Mouse (Mus musculus) myocyte (in vitro differentiated cells): Measurements from ENCODE around the gene Gpr61. TPM values are rescaled to one million over a fixed set of nuclear protein-coding genes. Genes with fewer than 3 reads are reported as not detected.

ENCODE experiments used
- H3K27me3 ChIP-seq: one replicate; pipeline ENCODE4 v1.6.1; 2011; ENCODE audit not compliant: control insufficient read depth, insufficient read depth, insufficient read length
- H3K36me3 ChIP-seq: one replicate; pipeline ENCODE4 v1.6.1; 2011; ENCODE audit not compliant: control insufficient read depth, insufficient read depth
- H3K4me2 ChIP-seq: one replicate; pipeline ENCODE4 v1.6.1; 2011; ENCODE audit warnings: low read depth, control low read depth
- H3K4me3 ChIP-seq: one replicate; pipeline ENCODE4 v1.5.1; 2011; ENCODE audit warnings: mild to moderate bottlenecking, control low read depth, moderate library complexity
- H3K79me2 ChIP-seq: one replicate; pipeline ENCODE4 v1.6.1; 2011; ENCODE audit not compliant: control insufficient read depth, insufficient read depth
- H3ac ChIP-seq: one replicate; pipeline ENCODE4 v1.6.1; 2011; ENCODE audit not compliant: control insufficient read depth, insufficient read length
- CEBPB ChIP-seq: IDR thresholded peaks from 2 replicates; pipeline ENCODE4 v1.6.1; 2011; ENCODE audit warnings: mild to moderate bottlenecking, moderate library complexity; ENCODE audit not compliant: poor library complexity, insufficient read depth, severe bottlenecking
- E2F4 ChIP-seq: IDR thresholded peaks from one replicate; pipeline ENCODE4 v1.6.1; 2011; ENCODE audit warnings: mild to moderate bottlenecking, control low read depth, moderate library complexity; ENCODE audit not compliant: insufficient read depth
- MAX ChIP-seq: IDR thresholded peaks from one replicate; pipeline ENCODE4 v1.6.1; 2011; ENCODE audit warnings: low read depth, mild to moderate bottlenecking, control low read depth
- MYOD1 ChIP-seq, 3 experiments: IDR thresholded peaks; one replicate each; pipeline ENCODE4 v1.6.1; 2011; ENCODE audit warnings: control low read depth in 2 of 3, low read depth in 2 of 3, mild to moderate bottlenecking in 2 of 3, moderate library complexity in 1 of 3; ENCODE audit not compliant: insufficient read length in 2 of 3, control insufficient read depth in 1 of 3
- MYOG ChIP-seq, 3 experiments: IDR thresholded peaks; one replicate each; pipeline ENCODE4 v1.6.1; 2011; ENCODE audit warnings: control low read depth in 2 of 3, low read depth in 2 of 3, mild to moderate bottlenecking in 2 of 3; ENCODE audit not compliant: insufficient read length in 2 of 3, control insufficient read depth in 1 of 3, insufficient read depth in 1 of 3
- POLR2A ChIP-seq: IDR thresholded peaks from one replicate; pipeline ENCODE4 v1.6.1; 2011; ENCODE audit warnings: low read depth, mild to moderate bottlenecking, control low read depth, moderate library complexity; ENCODE audit not compliant: insufficient read length
- POLR2AphosphoS2 ChIP-seq: IDR thresholded peaks from one replicate; pipeline ENCODE4 v1.6.1; 2011; ENCODE audit warnings: low read depth, control low read depth; ENCODE audit not compliant: insufficient read length
- REST ChIP-seq: IDR thresholded peaks from one replicate; pipeline ENCODE4 v1.6.1; 2011; ENCODE audit warnings: mild to moderate bottlenecking, control low read depth, moderate library complexity; ENCODE audit not compliant: insufficient read depth, insufficient read length
- SRF ChIP-seq: IDR thresholded peaks from one replicate; pipeline ENCODE4 v1.6.1; 2011; ENCODE audit warnings: low read depth; ENCODE audit not compliant: control insufficient read depth, insufficient read length
- TCF12 ChIP-seq: IDR thresholded peaks from one replicate; pipeline ENCODE4 v1.6.1; 2011; ENCODE audit warnings: mild to moderate bottlenecking, control low read depth; ENCODE audit not compliant: poor library complexity, insufficient read depth, severe bottlenecking
- TCF3 ChIP-seq: IDR thresholded peaks from one replicate; pipeline ENCODE4 v1.6.1; 2011; ENCODE audit warnings: low read depth, control low read depth; ENCODE audit not compliant: insufficient read length
- USF1 ChIP-seq: IDR thresholded peaks from one replicate; pipeline ENCODE4 v1.6.1; 2011; ENCODE audit warnings: low read depth, mild to moderate bottlenecking, control low read depth, moderate library complexity
- polyA plus RNA-seq: library from polyadenylated mRNA; unstranded; fragments of >200 nt; fragmentation: generic; extraction: Trizol; gene quantifications from one replicate; pipeline ENCODE4 v1.2.1, GENCODE M21; 2012; ENCODE audit warnings: missing spikeins

Gpr61 gene
- 0.06 TPM for polyA plus RNA-seq

DNA sequence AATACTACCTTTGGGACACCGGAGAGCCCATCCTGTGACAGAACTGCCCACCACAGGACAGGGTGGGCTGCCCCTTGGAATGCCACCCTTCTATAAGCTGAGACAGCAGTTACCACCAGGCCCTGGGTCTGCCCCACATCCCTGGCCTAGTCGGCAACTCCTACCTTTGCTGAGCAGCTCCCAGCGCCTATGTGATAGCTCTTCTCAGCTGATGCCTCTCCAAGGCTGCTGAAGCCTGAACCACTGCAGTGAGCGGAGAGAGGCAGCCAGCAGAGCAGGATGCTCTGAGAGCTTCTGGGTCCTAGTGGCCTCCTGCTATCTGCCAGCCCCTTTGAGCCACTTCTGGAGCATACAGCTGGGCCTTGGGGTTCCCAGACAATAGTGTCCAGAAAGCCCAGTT, at the start of gene Gpr61:
Gene Gpr61 (minus strand): TSS at position 227 of the 400 bp plus-strand sequence.
- no peaks in the 10 kb centered on the region for H3K79me2 ChIP-seq
- no peak within 1 kb of the TSS for H3K4me3 ChIP-seq
- no peak within 1 kb of the TSS for H3ac ChIP-seq
- no peak within 1 kb of the TSS for H3K4me2 ChIP-seq
- H3K27me3 ChIP-seq = peaks cover 20% of the 10 kb centered on the region
- TF ChIP-seq REST = no peak
- TF ChIP-seq E2F4 = no peak
- no peak for TF ChIP-seq POLR2AphosphoS2
- no peak for TF ChIP-seq USF1
- no peak for TF ChIP-seq TCF3
- TF ChIP-seq POLR2A = no peak
- no peak for TF ChIP-seq MYOD1 (IDR thresholded peaks at IDR 0.05; ENCODE audit: control insufficient read depth in 1 of 3, insufficient read length in 2 of 3, low read depth in 2 of 3)
- no peak for TF ChIP-seq CEBPB
- no peak for TF ChIP-seq TCF12
- no peaks in the 10 kb centered on the region for H3K36me3 ChIP-seq

GRCm38 (mm10) chr3:108204470-108204869, 49.8 kb upstream of the Gpr61 start:
- H3K27me3 ChIP-seq = no peaks in the 10 kb centered on the region
- no peak overlapping the region for H3K4me3 ChIP-seq
- H3K36me3 ChIP-seq = peaks cover 11% of the 10 kb centered on the region
- TF ChIP-seq CEBPB = no peak
- TF ChIP-seq USF1 = no peak
- no peak for TF ChIP-seq TCF12
- no peak for TF ChIP-seq MYOG (IDR thresholded peaks at IDR 0.05; ENCODE audit: control insufficient read depth in 1 of 3, insufficient read depth in 1 of 3, insufficient read length in 2 of 3, low read depth in 2 of 3)
- TF ChIP-seq POLR2AphosphoS2 = no peak
- TF ChIP-seq SRF = no peak
- H3K4me2 ChIP-seq = no peak overlapping the region
- H3ac ChIP-seq = no peak overlapping the region
- peaks cover under 1% of the 10 kb centered on the region for H3K79me2 ChIP-seq

GRCm38 (mm10) chr3:108203621-108204325, 49.1 kb upstream of the Gpr61 start:
- no peak overlapping the region for H3K4me2 ChIP-seq
- no peak for TF ChIP-seq POLR2A
- TF ChIP-seq USF1 = no peak
- TF ChIP-seq MAX = no peak
- no peak for TF ChIP-seq TCF12
- no peak for TF ChIP-seq MYOD1 (IDR thresholded peaks at IDR 0.05; ENCODE audit: control insufficient read depth in 1 of 3, insufficient read length in 2 of 3, low read depth in 2 of 3)
- no peak for TF ChIP-seq POLR2AphosphoS2
- TF ChIP-seq E2F4 = no peak
- TF ChIP-seq MYOG (IDR thresholded peaks at IDR 0.05; ENCODE audit: control insufficient read depth in 1 of 3, insufficient read depth in 1 of 3, insufficient read length in 2 of 3, low read depth in 2 of 3) = no peak
- TF ChIP-seq REST = no peak
- no peak for TF ChIP-seq TCF3
- TF ChIP-seq CEBPB = no peak
- no peak for TF ChIP-seq SRF
- no peak overlapping the region for H3K4me3 ChIP-seq
- H3K79me2 ChIP-seq = no peaks in the 10 kb centered on the region
- H3ac ChIP-seq = no peak overlapping the region
- H3K27me3 ChIP-seq = no peaks in the 10 kb centered on the region
- peaks cover 11% of the 10 kb centered on the region for H3K36me3 ChIP-seq

- Histone ChIP-seq H3ac (no peak overlapping the region), H3K36me3 (peaks cover 11% of the 10 kb centered on the region), H3K4me2 (no peak overlapping the region), H3K4me3 (no peak overlapping the region), H3K79me2 (no peaks in the 10 kb centered on the region), H3K27me3 (no peaks in the 10 kb centered on the region)
- TF ChIP-seq USF1 (no peak), MYOD1 (IDR thresholded peaks at IDR 0.05; ENCODE audit: control insufficient read depth in 1 of 3, insufficient read length in 2 of 3, low read depth in 2 of 3) (no peak), SRF (no peak), POLR2AphosphoS2 (no peak), CEBPB (no peak), MYOG (IDR thresholded peaks at IDR 0.05; ENCODE audit: control insufficient read depth in 1 of 3, insufficient read depth in 1 of 3, insufficient read length in 2 of 3, low read depth in 2 of 3) (no peak), MAX (no peak), TCF12 (no peak), REST (no peak), POLR2A (no peak), TCF3 (no peak), E2F4 (no peak)
These were observed 48.5 kb upstream of the Gpr61 start for GRCm38 (mm10) chr3:108203212-108203611.

DNA sequence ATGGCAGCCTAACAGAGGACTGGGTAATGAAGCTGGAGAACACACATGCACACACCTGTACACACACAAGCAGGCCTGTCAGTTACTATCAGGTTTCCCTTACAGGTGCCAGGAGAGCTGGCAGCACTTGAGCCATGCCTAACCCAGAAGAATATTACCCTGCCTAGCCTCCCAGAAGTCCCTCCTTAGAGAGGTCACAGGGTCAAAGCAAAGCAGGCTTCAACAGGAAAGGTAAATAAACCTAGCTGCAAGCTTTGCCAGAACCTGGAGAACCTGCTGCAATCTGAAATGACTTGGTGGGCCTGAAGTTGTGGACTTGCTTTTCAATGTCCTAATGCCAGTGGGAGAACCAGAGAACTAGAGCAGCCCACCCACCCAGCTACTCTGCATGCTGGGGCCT, 47.8 kb upstream of the Gpr61 start:
- Histone ChIP-seq H3K4me3 (no peak overlapping the region), H3K4me2 (no peak overlapping the region), H3ac (no peak overlapping the region), H3K36me3 (peaks cover 11% of the 10 kb centered on the region), H3K27me3 (no peaks in the 10 kb centered on the region), H3K79me2 (no peaks in the 10 kb centered on the region)
- TF ChIP-seq TCF3 = no peak
- TF ChIP-seq REST = no peak
- TF ChIP-seq MYOD1 (IDR thresholded peaks at IDR 0.05; ENCODE audit: control insufficient read depth in 1 of 3, insufficient read length in 2 of 3, low read depth in 2 of 3) = no peak
- TF ChIP-seq USF1 = no peak
- no peak for TF ChIP-seq MYOG (IDR thresholded peaks at IDR 0.05; ENCODE audit: control insufficient read depth in 1 of 3, insufficient read depth in 1 of 3, insufficient read length in 2 of 3, low read depth in 2 of 3)
- TF ChIP-seq MAX = no peak
- no peak for TF ChIP-seq TCF12
- no peak for TF ChIP-seq POLR2AphosphoS2
- TF ChIP-seq SRF = no peak
- no peak for TF ChIP-seq CEBPB
- no peak for TF ChIP-seq E2F4
- no peak for TF ChIP-seq POLR2A
